In genomic region chr10:59872651-59873050, GRCm38 (mm10) we compare ENCODE assay signal across 8 mouse cellular contexts. TPM values are rescaled to one million over a fixed set of nuclear protein-coding genes. Genes with fewer than 3 reads are reported as not detected.
DNase-seq lines count a peak whose midpoint lies in the region; ATAC-seq and TF ChIP-seq lines count a peak whose summit lies in the region.
"Not testable (repeated sequence)": the region's sequence is repeated elsewhere in the genome, so short reads cannot be mapped to it uniquely, and the experiment has no call there.

No protein-coding gene starts in this region.

- not testable (repeated sequence) for TF ChIP-seq POLR2A in bone marrow, adult 2 months (IDR thresholded peaks at IDR 0.05; ENCODE audit: borderline replicate concordance, control insufficient read depth, low read depth, low read length)

- not testable (repeated sequence) for H3K4me2 ChIP-seq in heart, embryonic 11.5 days; stomach, embryonic 15.5 days; stomach, postnatal 0 days (replicated peaks; ENCODE audit: low read depth)
- H3K4me2 ChIP-seq in liver, embryonic 12.5 days = peak overlapping the region; percentile 76
- H3K4me2 ChIP-seq in liver, embryonic 14.5 days (ENCODE audit: low read depth) = peak overlapping the region; percentile 94
- H3K4me2 ChIP-seq in liver, embryonic 16.5 days (ENCODE audit: low read depth, low read length) = peak overlapping the region; percentile 76

- WGBS in bone marrow, adult 2 months = 80% methylated on average over 4 of the region's 4 CpGs
- WGBS in forebrain, embryonic 10.5 days = 88% methylated on average over 4 of the region's 4 CpGs
- WGBS in heart, embryonic 11.5 days (ENCODE audit: insufficient replicate concordance) = 89% methylated on average over 4 of the region's 4 CpGs
- 88% methylated on average over 4 of the region's 4 CpGs for WGBS in liver, embryonic 12.5 days (ENCODE audit: insufficient replicate concordance)
- 91% methylated on average over 4 of the region's 4 CpGs for WGBS in liver, embryonic 14.5 days (ENCODE audit: insufficient replicate concordance)
- 88% methylated on average over 4 of the region's 4 CpGs for WGBS in liver, embryonic 16.5 days (ENCODE audit: insufficient replicate concordance)
- WGBS in stomach, embryonic 15.5 days = 91% methylated on average over 4 of the region's 4 CpGs
- 88% methylated on average over 4 of the region's 4 CpGs for WGBS in stomach, postnatal 0 days

- TF ChIP-seq EP300 in liver, embryonic 14.5 days (IDR thresholded peaks at IDR 0.05; ENCODE audit: low read depth); stomach, postnatal 0 days (optimal IDR thresholded peaks at IDR 0.05): not testable (repeated sequence)

- DNase-seq in forebrain, embryonic 10.5 days (ENCODE audit: extremely low spot score, low spot score); liver, embryonic 14.5 days (ENCODE audit: low read depth in 3 of 3, low spot score in 3 of 3); stomach, postnatal 0 days (ENCODE audit: low spot score): not testable (repeated sequence)

- not testable (repeated sequence) for ATAC-seq in heart, embryonic 11.5 days (replicated peaks; ENCODE audit: insufficient number of reproducible peaks, low FRiP score, low TSS enrichment); liver, embryonic 12.5 days; liver, embryonic 14.5 days (ENCODE audit: insufficient read depth); liver, embryonic 16.5 days (ENCODE audit: low read depth); stomach, embryonic 15.5 days (ENCODE audit: insufficient read depth, low FRiP score, low read depth); stomach, postnatal 0 days (ENCODE audit: low FRiP score, low TSS enrichment)

- H3K9me3 ChIP-seq in forebrain, embryonic 10.5 days; heart, embryonic 11.5 days (replicated peaks; ENCODE audit: control insufficient read depth, low read length); liver, embryonic 12.5 days (replicated peaks); liver, embryonic 14.5 days (ENCODE audit: control insufficient read depth, low read length); liver, embryonic 16.5 days (replicated peaks; ENCODE audit: control insufficient read depth, low read length); stomach, embryonic 15.5 days; stomach, postnatal 0 days (ENCODE audit: control insufficient read depth, low read length): not testable (repeated sequence)

- not testable (repeated sequence) for H3K4me1 ChIP-seq in bone marrow, adult 2 months (ENCODE audit: control insufficient read depth, insufficient read depth, low read length); forebrain, embryonic 10.5 days; heart, embryonic 11.5 days (ENCODE audit: control insufficient read depth, insufficient read depth, low read length); stomach, embryonic 15.5 days; stomach, postnatal 0 days (replicated peaks; ENCODE audit: control insufficient read depth, insufficient read depth)
- H3K4me1 ChIP-seq in liver, embryonic 12.5 days = peaks cover 62% of the 10 kb centered on the region
- H3K4me1 ChIP-seq in liver, embryonic 14.5 days (replicated peaks; ENCODE audit: control insufficient read depth in 2 of 2, insufficient read depth in 2 of 2, low read length in 1 of 2) = peaks cover 43 to 47% of the 10 kb centered on the region in 2 experiments
- peaks cover 46% of the 10 kb centered on the region for H3K4me1 ChIP-seq in liver, embryonic 16.5 days (ENCODE audit: control insufficient read depth, low read depth, low read length)

- H3K4me3 ChIP-seq in bone marrow, adult 2 months (replicated peaks; ENCODE audit: control insufficient read depth, low read depth, low read length); forebrain, embryonic 10.5 days; heart, embryonic 11.5 days (ENCODE audit: low read depth, low read length); liver, embryonic 12.5 days; stomach, embryonic 15.5 days (replicated peaks); stomach, postnatal 0 days (ENCODE audit: low read depth, low read length): not testable (repeated sequence)
- H3K4me3 ChIP-seq in liver, embryonic 14.5 days (ENCODE audit: insufficient read depth in 1 of 2, low read depth in 2 of 2, low read length in 2 of 2) = peak overlapping the region in 1 of 2 experiments; percentile 63; a peak in 2 of 4 replicates
- H3K4me3 ChIP-seq in liver, embryonic 16.5 days (ENCODE audit: low read depth, low read length) = peak overlapping the region; percentile 67; the same call in 1 of the 2 replicates

- H3K9ac ChIP-seq in heart, embryonic 11.5 days (ENCODE audit: low read depth, low read length); stomach, embryonic 15.5 days; stomach, postnatal 0 days (ENCODE audit: low read length): not testable (repeated sequence)
- peak overlapping the region; percentile 76 for H3K9ac ChIP-seq in liver, embryonic 12.5 days
- peak overlapping the region; percentile 93 for H3K9ac ChIP-seq in liver, embryonic 14.5 days (replicated peaks)
- peak overlapping the region; percentile 75 for H3K9ac ChIP-seq in liver, embryonic 16.5 days (ENCODE audit: low read depth, low read length)

- H3K27ac ChIP-seq in bone marrow, adult 2 months (ENCODE audit: control insufficient read depth, insufficient read depth, low read depth, low read length, poor library complexity) = peak overlapping the region; percentile 91
- H3K27ac ChIP-seq in forebrain, embryonic 10.5 days = 0 out of 2 replicates have a peak overlapping the region, but pooled peaks have one; percentile 8
- H3K27ac ChIP-seq in heart, embryonic 11.5 days (ENCODE audit: low read depth, low read length) = peak overlapping the region; percentile 64
- peak overlapping the region; percentile 98 for H3K27ac ChIP-seq in liver, embryonic 12.5 days
- peak overlapping the region; percentile 99 for H3K27ac ChIP-seq in liver, embryonic 14.5 days
- H3K27ac ChIP-seq in liver, embryonic 16.5 days (ENCODE audit: low read length) = peak overlapping the region; percentile 99
- H3K27ac ChIP-seq in stomach, embryonic 15.5 days = 0 out of 2 replicates have a peak overlapping the region, but pooled peaks have one; percentile 11
- H3K27ac ChIP-seq in stomach, postnatal 0 days (replicated peaks) = 0 out of 2 replicates have a peak overlapping the region, but pooled peaks have one; percentile 13

- H3K36me3 ChIP-seq in forebrain, embryonic 10.5 days (replicated peaks); heart, embryonic 11.5 days (ENCODE audit: control insufficient read depth, insufficient read depth, low read length); liver, embryonic 12.5 days; liver, embryonic 14.5 days (replicated peaks; ENCODE audit: control insufficient read depth, insufficient read depth, low read depth); liver, embryonic 16.5 days (ENCODE audit: control insufficient read depth, insufficient read depth); stomach, embryonic 15.5 days; stomach, postnatal 0 days (ENCODE audit: control insufficient read depth, insufficient read depth, low read length): not testable (repeated sequence)

- not testable (repeated sequence) for TF ChIP-seq CTCF in bone marrow, adult 2 months (IDR thresholded peaks at IDR 0.05; ENCODE audit: control insufficient read depth, insufficient read depth, low read length); liver, embryonic 14.5 days (IDR thresholded peaks at IDR 0.05; ENCODE audit: low read depth); stomach, postnatal 0 days (IDR thresholded peaks at IDR 0.05; ENCODE audit: low read depth)

- H3K27me3 ChIP-seq in forebrain, embryonic 10.5 days (ENCODE audit: poor library complexity, severe bottlenecking); heart, embryonic 11.5 days (ENCODE audit: control insufficient read depth, insufficient read depth, low read length); liver, embryonic 12.5 days (replicated peaks); liver, embryonic 14.5 days (ENCODE audit: control insufficient read depth, insufficient read depth, low read length); liver, embryonic 16.5 days (ENCODE audit: control insufficient read depth, insufficient read depth, low read depth, low read length); stomach, embryonic 15.5 days (replicated peaks); stomach, postnatal 0 days (ENCODE audit: control insufficient read depth, insufficient read depth, low read length): not testable (repeated sequence)

RNA-seq across cellular contexts. Expression of gene Dnajb12, which starts 6.7 kb away (rescaled TPM):
- polyA plus RNA-seq in bone marrow, adult 2 months (2011; ENCODE audit: insufficient read depth, insufficient read length, low replicate concordance, missing spikeins) = 15.4 and 20.5 TPM in 2 replicates
- polyA plus RNA-seq in forebrain, embryonic 10.5 days (2016; fragmentation: Nextera tagmentation; extraction: Ambion mirVana) = 26.2 and 27.9 TPM in 2 replicates
- polyA plus RNA-seq in heart, embryonic 11.5 days (2014; fragmentation: Nextera tagmentation; extraction: Ambion mirVana) = 30.3 and 31.3 TPM in 2 replicates
- polyA plus RNA-seq in liver, embryonic 12.5 days (2016; fragmentation: Nextera tagmentation; extraction: Ambion mirVana) = 18.0 and 18.7 TPM in 2 replicates
- 9.5 and 12.4 TPM in 2 replicates for polyA plus RNA-seq in liver, embryonic 14.5 days (2012; rRNA removed)
- 12.0 and 15.6 TPM in 2 replicates for polyA plus RNA-seq in liver, embryonic 14.5 days (2014; fragmentation: Nextera tagmentation; extraction: Ambion mirVana)
- polyA plus RNA-seq in liver, embryonic 16.5 days (2015; fragmentation: Nextera tagmentation; extraction: Ambion mirVana) = 14.8 and 15.5 TPM in 2 replicates
- polyA plus RNA-seq in stomach, embryonic 15.5 days (2015; fragmentation: Nextera tagmentation; extraction: Ambion mirVana) = 20.6 and 22.0 TPM in 2 replicates
- polyA plus RNA-seq in stomach, postnatal 0 days (2015; fragmentation: Nextera tagmentation; extraction: Ambion mirVana) = 17.4 and 19.0 TPM in 2 replicates

Comparison
In these comparisons a context has a peak if more than half of its experiments do, and no peak if none do; other contexts are left out.
1. H3K27ac ChIP-seq: peak in every context shown above with its lines; median percentile 99 in liver, embryonic 14.5 days; 99 in liver, embryonic 16.5 days; 98 in liver, embryonic 12.5 days; 91 in bone marrow, adult 2 months; 64 in heart, embryonic 11.5 days; 13 in stomach, postnatal 0 days; 11 in stomach, embryonic 15.5 days; 8 in forebrain, embryonic 10.5 days.